ENCODE assay signal across 8 mouse cellular contexts in genomic region chr8:47289641-47290040, GRCm38 (mm10).
A peak's percentile ranks its signal among the peaks of the same experiment; 100 is the strongest.
DNase-seq lines count a peak whose midpoint lies in the region; ATAC-seq and TF ChIP-seq lines count a peak whose summit lies in the region.

No protein-coding gene starts in this region.

- H3K27ac ChIP-seq in heart, adult 2 months: no peak overlapping the region; the same call in 1 of the 2 replicates
- peak overlapping the region; percentile 99 for H3K27ac ChIP-seq in forebrain, embryonic 16.5 days (ENCODE audit: low read length)

- no peaks in the 10 kb centered on the region for H3K9me3 ChIP-seq in forebrain, embryonic 16.5 days (ENCODE audit: control insufficient read depth, low read length)

- H3K4me2 ChIP-seq in forebrain, embryonic 16.5 days (ENCODE audit: low read length): peak overlapping the region; percentile 75

- 27% methylated on average over 6 of the region's 6 CpGs for WGBS in heart, adult 2 months
- WGBS in forebrain, embryonic 16.5 days: 7% methylated on average over 6 of the region's 6 CpGs

- TF ChIP-seq EP300 in heart, adult 2 months (IDR thresholded peaks at IDR 0.05; ENCODE audit: insufficient read depth, low read depth, low read length): no peak

- ATAC-seq in forebrain, embryonic 16.5 days: no peak

- peak overlapping the region; percentile 63 for H3K4me3 ChIP-seq in heart, adult 2 months
- peak overlapping the region; percentile 90 for H3K4me3 ChIP-seq in forebrain, embryonic 16.5 days (replicated peaks; ENCODE audit: low read length)

- H3K9ac ChIP-seq in heart, adult 2 months (ENCODE audit: low read depth, low read length): peak overlapping the region; percentile 79; the same call in 1 of the 2 replicates
- H3K9ac ChIP-seq in forebrain, embryonic 16.5 days (replicated peaks; ENCODE audit: low read depth, low read length): peak overlapping the region; percentile 100

- DNase-seq in heart, adult 2 months: no peak
- DNase-seq in heart, postnatal 36 days: no peak
- DNase-seq in R1 (ENCODE audit: low read depth, low spot score): peak; percentile 23
- peak; percentile 5 for DNase-seq in lung, postnatal 10 days
- DNase-seq in spleen, adult 18-20 months: no peak
- DNase-seq in right cerebral cortex, postnatal 4 days: no peak
- DNase-seq in spleen, postnatal 14 days (ENCODE audit: low spot score in 2 of 2): no peak

- intact Hi-C loops in heart, adult 2 months (cut with DNase I): loop anchor here (5.0 kb wide), 2 partner anchors 58 to 78 kb away; no protein-coding TSS in a partner anchor
- intact Hi-C loops in heart, postnatal 36 days (cut with DNase I): loop anchor here (5.0 kb wide), 2 partner anchors 63 to 78 kb away; no protein-coding TSS in a partner anchor

- TF ChIP-seq CTCF in heart, adult 2 months (IDR thresholded peaks at IDR 0.05): no peak

- peaks cover 3% of the 10 kb centered on the region; the same call in 1 of the 2 replicates for H3K4me1 ChIP-seq in heart, adult 2 months (ENCODE audit: control insufficient read depth, insufficient read depth, low read length)
- peaks cover 25% of the 10 kb centered on the region for H3K4me1 ChIP-seq in forebrain, embryonic 16.5 days (replicated peaks; ENCODE audit: control insufficient read depth, insufficient read depth, low read length)

- no peak for TF ChIP-seq POLR2A in heart, adult 2 months (IDR thresholded peaks at IDR 0.05; ENCODE audit: insufficient read depth, low read depth, low read length)

- H3K27me3 ChIP-seq in heart, adult 2 months (ENCODE audit: control insufficient read depth, insufficient read depth, low read length): no peaks in the 10 kb centered on the region
- H3K27me3 ChIP-seq in forebrain, embryonic 16.5 days (replicated peaks; ENCODE audit: control insufficient read depth, insufficient read depth, low read length): no peaks in the 10 kb centered on the region

- no peaks in the 10 kb centered on the region for H3K36me3 ChIP-seq in heart, adult 2 months (ENCODE audit: control insufficient read depth, insufficient read depth, low read length)
- H3K36me3 ChIP-seq in forebrain, embryonic 16.5 days (ENCODE audit: control insufficient read depth, insufficient read depth): no peaks in the 10 kb centered on the region

- peaks cover 6% of the 10 kb centered on the region for H3K79me2 ChIP-seq in heart, adult 2 months (replicated peaks; ENCODE audit: control insufficient read depth, insufficient read depth, low read length)

Comparison
In these comparisons a context has a peak if more than half of its experiments do, and no peak if none do; other contexts are left out.
1. DNase-seq: peak in R1 (single experiment) and lung, postnatal 10 days (single experiment); none in heart, adult 2 months (0 of 2), heart, postnatal 36 days (0 of 2), spleen, adult 18-20 months (0 of 2), right cerebral cortex, postnatal 4 days (single experiment) and spleen, postnatal 14 days (0 of 2).